Mouse (Mus musculus): ENCODE measurements around the gene Fcer1a.
"Not testable (repeated sequence)": the region's sequence is repeated elsewhere in the genome, so short reads cannot be mapped to it uniquely, and the experiment has no call there.

The Fcer1a gene

GRCm38 (mm10) chr1:173227081-173227480 lies at the start of gene Fcer1a:
Fcer1a (minus strand) TSS chr1:173227214.
- no peak for DNase-seq (ENCODE audit: inconsistent ontology term)

DNA sequence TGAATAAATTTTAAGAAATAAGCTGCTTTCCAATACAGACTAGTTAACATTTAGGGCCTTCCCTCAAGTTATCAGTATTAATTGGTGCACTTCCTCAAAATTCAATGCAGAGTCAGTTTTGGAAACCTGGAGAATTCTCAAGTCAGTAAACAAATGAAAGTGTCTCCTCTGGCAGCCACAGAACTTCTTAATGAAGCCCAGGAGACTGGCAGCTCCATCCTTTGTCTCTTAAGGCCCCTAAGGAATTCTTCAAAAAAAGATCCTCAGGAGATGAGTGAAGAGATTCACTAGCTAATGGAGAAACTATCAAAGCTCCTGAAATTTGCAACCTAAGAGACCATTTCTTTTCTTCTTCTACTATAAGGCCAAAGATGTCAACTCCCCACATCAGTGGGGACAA lies 38.7 kb upstream of the Fcer1a start, which contains the start of gene Olfr418:
Gene Olfr418, plus strand, starts transcription at position 301 of the 400 bp plus-strand sequence.
- no peak for DNase-seq (ENCODE audit: inconsistent ontology term)

DNA sequence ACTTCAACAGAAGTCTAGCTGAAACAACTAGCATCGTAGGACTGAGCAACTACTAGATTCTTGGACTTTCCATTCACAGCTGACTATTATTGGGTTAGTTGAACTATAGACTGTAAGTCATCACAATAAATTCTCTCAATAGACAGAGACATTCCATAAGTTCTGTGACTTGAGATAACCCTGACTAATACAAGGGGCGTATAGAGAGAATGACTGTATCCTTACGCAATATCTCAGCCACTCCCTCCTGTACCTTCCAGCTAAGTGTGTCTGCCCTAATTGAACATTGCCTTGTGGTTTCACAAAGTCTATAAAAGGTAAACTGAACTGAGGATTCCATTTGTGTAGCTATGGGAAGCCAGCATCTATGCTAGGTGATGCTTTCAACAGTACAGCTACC lies 22.9 kb upstream of the Fcer1a start:
- no peak for DNase-seq (ENCODE audit: inconsistent ontology term)

DNA sequence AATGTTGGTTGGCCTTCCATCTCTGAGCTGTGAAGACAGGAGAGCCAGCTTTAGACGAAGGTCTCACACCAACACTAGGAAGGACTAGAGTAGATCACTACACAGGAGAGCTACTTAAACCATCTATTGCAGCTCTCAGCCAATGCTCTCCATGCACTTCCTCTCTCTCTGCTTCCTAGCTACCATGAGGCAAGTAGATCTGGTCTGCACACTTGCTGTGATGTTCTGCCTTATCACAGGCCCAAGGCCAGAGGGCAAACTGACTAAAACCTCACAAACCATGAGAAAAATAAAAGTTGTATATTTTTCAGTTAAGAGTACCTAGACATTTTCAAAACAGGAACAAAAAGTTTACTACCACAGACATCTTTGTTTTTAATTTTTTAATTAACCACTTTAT lies 10.0 kb upstream of the Fcer1a start:
- DNase-seq (ENCODE audit: inconsistent ontology term) = not testable (repeated sequence)

GRCm38 (mm10) chr1:173216481-173216880 lies 10.5 kb downstream of the Fcer1a start:
- DNase-seq (ENCODE audit: inconsistent ontology term) = no peak

- no peak for DNase-seq (ENCODE audit: inconsistent ontology term)
Measured at GRCm38 (mm10) chr1:173212092-173212491, 14.9 kb downstream of the Fcer1a start, which contains the start of gene Olfr1404. Olfr1404 (plus strand) TSS chr1:173212392.

- no peak for DNase-seq (ENCODE audit: inconsistent ontology term)
Measured at GRCm38 (mm10) chr1:173197508-173197907, 29.5 kb downstream of the Fcer1a start, which contains the start of gene Olfr218. Olfr218 (plus strand) TSS chr1:173197808.

DNA sequence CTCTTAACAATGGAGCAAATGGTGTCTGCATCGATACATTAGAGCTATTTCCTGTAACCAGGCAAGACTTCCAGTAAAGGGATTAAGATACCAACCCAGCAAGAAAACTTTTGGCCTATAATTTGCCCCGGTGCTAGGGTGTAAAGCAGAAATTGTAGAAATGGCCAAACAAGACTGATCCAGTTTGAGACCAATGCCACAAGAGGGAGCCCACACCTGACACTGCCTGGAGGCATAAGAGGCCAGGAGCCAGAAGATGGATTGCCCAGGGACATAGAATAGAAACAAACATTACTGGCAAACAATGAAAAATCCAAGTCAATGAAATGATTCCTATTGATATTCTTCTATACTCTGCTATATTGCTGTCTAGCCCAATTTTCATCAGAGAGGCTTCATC lies 30.7 kb downstream of the Fcer1a start:
- no peak for DNase-seq (ENCODE audit: inconsistent ontology term)

DNA sequence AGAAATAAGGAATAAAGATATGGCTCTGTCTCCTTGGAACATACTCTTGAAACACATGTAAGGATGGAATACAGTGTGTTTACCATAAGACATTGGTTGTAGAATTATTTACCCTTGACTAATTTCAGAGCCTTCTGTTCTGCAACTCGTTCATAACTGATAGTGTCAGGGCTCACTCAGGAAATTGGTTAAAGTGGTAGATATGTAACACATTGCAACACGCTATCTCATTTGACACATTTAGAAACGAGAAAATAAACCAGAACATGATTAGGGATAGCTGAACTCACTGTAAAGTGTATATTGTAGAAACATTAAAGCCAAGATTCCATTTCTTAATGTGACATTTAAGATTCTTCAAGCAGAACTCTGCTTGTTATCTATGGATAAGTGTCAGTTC lies 35.0 kb downstream of the Fcer1a start:
- DNase-seq (ENCODE audit: inconsistent ontology term) = no peak

- DNase-seq (ENCODE audit: inconsistent ontology term) = no peak
Measured at GRCm38 (mm10) chr1:173190540-173190939, 36.5 kb downstream of the Fcer1a start, which contains the start of gene Olfr1406. Olfr1406 (minus strand) TSS chr1:173190640.

GRCm38 (mm10) chr1:173174154-173174842 lies 52.7 kb downstream of the Fcer1a start:
- no peak for DNase-seq (ENCODE audit: inconsistent ontology term)

Data from Muller cell, postnatal 12 days (primary cell).